Mouse (Mus musculus) urinary bladder, postnatal 14 days (tissue): ENCODE measurements around the gene Mapk13.
"Not testable (repeated sequence)": the region's sequence is repeated elsewhere in the genome, so short reads cannot be mapped to it uniquely, and the experiment has no call there.

Experiments
- DNase-seq: peaks from one replicate; pipeline ENCODE4 v3.0.0; 2021; ENCODE audit warnings: low spot score

Mapk13 gene

DNA sequence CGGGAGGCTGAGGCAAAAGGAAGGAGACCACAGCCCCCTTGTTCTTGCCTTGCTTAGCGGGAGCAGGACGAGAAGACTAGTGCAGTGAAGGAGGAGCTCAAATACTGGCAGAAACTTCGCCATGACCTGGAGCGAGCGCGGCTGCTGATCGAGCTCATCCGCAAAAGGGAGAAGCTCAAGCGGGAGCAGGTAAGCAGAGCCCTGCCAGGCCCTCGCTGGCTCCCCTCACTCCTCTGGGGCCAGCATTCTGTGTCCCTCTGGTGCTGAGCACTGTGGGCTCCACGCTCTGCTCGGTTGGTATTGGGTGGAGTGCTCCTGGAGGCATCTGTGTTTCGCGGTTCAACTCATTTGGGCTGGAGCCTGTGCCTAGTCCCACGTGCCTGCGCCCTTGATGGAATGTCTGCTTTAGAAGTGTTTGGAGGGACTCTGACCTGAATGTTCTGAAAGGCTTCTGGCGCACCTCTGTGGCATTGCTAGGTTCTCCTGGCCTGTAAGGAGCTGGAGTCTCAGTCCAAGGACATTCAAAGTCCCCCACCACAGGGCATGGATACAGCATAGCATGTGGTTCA, 45.5 kb downstream of the Mapk13 start:
- DNase-seq = no peak

DNA sequence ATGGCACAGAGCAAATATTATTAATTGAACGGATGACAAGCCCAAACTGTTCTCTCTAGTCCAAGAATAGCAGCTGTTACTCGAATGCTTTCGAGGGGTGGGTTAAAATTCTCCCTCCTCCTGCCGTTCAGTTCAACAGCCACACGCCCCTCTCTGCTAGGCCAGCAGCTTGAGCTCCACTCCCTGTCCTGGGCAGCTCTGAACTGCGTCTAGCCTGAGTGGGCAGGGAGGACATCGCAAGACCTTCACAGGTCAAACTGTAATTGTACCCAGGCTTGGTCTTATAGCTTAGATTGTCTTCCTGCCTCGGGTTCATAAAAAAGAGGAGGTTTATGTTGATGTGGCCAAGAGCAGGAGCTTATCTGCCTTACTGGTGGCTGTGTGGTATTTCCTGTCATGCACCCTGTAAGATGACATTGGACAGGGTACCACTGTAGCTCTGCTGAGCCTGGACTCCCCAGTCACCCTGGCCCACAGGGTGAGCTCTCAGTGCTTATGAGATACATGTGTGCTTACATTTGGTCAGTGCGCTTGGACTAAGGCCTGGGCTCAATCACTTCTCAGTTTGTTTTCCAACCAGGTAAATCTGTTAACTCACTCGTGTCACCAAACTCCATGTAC, 46.4 kb downstream of the Mapk13 start:
- no peak for DNase-seq

DNA sequence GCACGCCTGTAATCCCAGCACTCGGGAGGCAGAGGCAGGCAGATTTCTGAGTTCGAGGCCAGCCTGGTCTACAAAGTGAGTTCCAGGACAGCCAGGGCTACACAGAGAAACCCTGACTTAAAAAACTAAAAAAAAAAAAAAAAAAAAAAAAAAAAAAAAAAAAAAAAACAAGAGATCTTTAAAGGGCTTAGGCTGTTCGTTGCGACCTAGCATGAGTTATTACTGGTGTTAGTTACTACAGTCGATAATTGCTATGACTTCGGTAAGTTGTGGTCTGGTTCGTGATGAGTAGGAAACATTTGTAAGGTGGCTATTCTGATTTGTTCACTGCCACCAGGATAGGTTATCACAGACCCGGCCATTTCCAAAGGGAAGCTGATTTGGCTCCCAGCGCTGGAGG, 47.2 kb downstream of the Mapk13 start:
- DNase-seq = not testable (repeated sequence)

DNA sequence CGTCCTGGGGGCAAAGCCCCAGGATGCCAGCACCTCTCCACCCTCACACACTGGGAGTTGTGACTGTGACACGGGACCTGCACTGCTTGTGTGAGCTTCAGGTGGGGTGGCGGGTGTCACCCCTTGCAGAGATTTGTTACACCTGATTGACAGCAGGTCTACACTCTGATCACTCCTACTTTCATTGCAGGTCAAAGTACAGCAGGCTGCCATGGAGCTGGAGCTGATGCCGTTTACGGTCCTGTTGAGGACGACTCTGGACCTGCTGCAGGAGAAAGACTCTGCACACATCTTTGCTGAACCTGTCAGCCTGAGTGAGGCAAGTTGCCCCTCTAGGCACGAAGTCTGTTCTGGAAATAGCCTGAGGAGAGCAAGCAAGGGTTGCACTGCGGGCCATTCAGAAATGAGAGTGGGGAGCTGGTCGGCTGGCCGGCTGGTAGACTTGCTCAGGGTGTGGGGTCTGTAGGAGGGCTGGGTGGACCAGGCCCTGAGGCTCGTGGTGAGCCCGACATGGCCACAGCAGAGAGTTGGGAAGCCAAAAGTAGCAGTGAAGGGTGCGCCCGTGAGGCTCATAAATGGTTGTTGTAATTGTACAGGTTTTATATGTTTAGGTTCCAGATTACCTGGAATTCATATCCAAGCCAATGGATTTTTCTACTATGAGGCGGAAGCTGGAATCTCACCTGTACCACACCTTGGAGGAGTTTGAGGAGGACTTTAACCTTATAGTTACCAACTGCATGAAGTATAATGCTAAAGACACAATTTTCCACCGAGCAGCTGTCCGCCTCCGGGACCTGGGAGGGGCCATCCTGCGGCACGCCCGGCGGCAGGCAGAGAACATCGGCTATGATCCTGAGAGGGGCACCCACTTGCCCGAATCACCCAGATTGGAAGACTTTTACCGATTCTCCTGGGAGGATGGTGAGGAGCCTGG, 48.0 kb downstream of the Mapk13 start:
- DNase-seq = no peak

DNA sequence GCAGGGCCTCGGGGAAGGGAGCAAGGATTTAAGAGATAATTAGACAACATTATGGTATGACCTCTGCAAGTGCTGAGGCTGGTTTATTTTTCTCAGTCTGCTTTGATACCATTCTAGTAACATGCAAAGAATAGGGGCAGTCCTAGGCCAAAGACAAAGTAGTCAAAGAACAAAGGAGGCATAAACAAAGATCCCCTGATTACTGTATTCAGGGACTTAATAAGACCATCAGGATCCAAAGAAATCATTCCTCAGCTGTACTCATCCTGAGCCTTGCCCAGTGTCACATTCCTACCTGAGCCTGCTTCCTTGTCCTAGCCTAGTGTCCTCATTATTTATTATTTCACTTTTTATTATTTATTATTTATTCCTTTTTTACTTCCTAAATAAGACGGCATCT, 51.1 kb downstream of the Mapk13 start:
- no peak for DNase-seq

DNA sequence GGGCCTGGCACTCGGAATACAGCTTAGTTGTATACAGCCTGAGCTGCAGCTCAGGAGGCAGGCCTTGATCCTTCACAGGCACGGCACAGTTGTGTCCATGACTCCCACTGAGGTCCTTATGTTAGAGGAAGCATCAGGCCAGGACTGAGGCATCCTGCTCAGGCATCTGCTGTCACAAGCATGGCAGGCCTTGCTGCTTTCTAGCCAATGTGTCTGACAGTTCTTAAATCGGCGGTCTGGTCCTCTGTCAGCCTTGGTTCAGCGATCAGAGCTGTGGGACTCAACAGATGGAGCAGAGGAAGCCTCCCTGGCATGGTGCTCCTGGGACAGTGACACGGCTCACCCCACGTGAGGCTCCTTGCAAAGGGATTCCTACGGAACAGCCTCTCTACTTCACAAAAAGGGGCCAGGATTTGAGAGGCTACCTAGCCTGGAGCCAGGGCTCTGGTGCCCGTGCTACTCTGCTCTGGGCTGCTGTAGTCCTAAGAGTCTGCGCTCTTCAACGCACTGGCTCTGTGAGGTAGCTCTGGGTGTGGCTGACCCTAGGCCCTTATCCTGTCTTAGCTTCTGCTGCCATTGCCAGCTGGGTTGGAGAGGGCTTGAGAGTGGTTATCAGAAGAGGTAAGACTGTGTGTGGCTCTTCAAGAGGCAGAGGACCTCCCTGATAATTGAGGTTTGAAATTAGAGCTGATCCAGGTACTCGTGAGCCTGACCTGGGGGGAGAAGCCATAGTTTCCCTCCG, 54.1 kb downstream of the Mapk13 start:
- no peak for DNase-seq

DNA sequence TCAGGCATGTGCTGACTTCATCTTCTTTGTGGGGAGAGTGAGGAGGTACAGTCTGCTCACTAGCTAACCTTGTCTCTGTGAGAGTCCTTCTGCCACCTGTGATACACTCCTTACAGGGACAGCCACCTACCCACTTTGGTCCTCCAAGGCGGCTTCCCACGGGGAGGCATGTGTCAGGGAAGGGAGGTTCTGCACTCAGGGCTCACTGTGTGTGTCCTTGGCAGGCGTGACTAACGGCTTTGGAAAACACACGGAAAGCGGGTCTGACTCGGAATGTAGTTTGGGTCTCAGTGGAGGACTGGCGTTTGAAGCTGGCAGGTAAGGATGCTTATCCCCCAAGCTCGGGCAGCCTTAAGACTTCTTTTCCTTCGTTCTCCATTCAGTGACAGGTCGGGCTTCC, 54.7 kb downstream of the Mapk13 start:
- DNase-seq = no peak

DNA sequence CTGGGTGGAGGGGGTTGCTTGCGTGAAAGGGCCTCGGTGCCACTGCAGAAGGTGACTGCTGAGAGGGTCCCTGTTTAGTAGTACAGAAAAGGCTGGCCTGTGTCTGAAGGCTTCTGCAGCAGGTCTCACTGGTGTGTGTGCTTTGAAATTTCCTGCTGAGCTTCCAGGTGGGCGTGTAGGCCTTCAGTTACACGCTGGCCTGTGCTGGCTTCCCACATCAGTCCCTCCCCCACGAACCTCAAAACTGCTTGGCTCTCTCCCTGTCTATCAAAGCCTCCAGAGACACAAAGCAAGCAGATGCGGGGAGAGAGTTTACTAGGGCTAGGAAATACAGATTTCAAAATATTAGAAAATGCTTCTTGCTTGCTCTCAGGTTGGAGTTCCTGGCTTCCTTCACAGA, 55.8 kb downstream of the Mapk13 start:
- DNase-seq = no peak

DNA sequence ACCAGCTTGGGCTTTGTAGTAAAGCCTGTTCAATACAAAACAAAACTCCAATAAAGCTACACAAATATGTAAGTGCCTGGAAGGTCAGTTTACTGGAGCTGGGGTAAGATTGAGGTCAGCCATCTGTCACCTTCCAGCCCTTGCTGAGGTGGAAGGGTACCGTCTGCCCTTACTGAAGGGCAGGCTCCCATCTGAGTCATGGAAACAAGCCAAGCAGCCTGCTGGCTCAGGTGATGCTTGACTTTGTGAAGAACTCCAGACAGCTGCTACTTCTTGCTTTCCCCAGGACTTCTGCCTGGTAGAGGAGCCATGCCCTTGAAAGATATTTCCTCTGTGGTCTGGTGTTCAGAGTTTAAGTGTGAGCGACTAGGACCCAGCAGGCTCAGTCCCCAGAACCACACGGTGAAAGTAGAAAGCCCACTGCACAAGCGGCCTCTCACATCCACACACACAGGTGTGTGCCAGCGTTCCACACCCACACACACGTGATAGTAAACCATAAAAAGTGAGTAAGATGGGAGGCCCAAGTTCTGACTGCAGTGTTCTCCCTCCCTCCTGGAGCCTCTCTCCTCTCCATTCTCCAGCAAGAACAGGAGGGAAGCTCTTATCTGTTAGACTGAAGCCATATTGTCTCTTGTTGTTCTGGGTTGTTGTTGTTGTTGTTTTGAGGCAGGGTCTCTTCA, 56.4 kb downstream of the Mapk13 start:
- no peak for DNase-seq

DNA sequence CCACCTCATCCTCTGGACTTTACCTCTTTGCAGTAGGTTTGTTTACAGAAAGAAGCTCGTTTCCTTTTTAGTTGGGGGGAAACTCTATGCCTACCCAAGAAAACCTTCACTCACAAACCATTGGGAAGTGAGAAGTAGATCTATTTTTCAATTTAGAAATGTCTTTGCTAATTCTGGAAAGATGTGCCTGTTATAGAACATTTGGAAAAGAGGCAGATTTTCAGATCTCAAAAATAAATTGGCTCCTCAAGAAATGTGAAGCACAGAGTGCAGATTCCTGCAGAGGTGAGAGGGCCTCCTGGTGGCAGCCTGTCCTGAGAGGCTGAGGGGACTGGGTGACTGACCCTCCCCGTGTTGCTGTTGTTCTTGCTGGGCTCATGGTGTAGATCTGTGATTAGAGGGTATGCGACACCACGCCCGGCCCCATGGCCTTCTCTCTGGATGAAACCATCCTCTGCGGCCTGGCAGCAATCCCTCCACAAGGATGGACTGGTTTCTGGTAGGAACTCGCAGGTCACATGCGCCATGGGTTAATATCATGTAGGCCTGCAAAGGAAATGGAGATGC, 58.7 kb downstream of the Mapk13 start:
- DNase-seq = no peak

DNA sequence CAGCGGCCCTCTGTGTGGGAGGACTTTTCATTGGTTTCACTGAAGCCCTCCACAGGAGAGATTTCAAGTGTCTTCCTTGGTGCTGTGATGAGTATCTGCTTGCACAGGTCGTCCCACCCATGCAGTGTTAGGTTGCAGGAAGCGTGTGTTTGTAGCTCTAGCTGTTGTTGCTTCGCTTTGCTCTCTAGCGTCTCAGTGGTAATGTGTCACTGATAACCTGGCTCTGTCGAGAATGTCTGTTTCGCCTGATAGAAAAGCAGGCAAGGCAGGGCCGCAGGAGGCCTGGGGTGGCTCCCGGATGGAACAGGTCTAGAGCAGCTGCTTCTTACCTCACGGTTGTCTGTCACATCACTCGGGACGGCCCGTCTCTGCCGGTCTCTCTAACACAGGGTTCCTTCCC, 60.0 kb downstream of the Mapk13 start:
- DNase-seq = no peak
